Mouse (Mus musculus) heart, adult 2 months (tissue): Measurements from ENCODE around the gene Mpg.

Experiments used
- CTCF ChIP-seq: fragments of 200-600 bp; IDR thresholded peaks from 2 replicates; pipeline ENCODE4 v1.8.1; 2022; ENCODE audit warnings: antibody characterized with exemption, mild to moderate bottlenecking, moderate library complexity
- EP300 ChIP-seq: fragments of 200-500 bp; IDR thresholded peaks from 2 replicates; pipeline ENCODE4 v1.6.1; 2011; ENCODE audit warnings: low read depth, low read length, control low read depth; ENCODE audit not compliant: insufficient read depth
- POLR2A ChIP-seq: fragments of 200-500 bp; IDR thresholded peaks from 2 replicates; pipeline ENCODE4 v1.6.1; 2011; ENCODE audit warnings: mild to moderate bottlenecking, low read depth, low read length, control low read depth; ENCODE audit not compliant: insufficient read depth

- TF ChIP-seq CTCF (no peak), POLR2A (no peak), EP300 (peak; percentile 95)
Observed at GRCm38 (mm10) chr11:32238093-32238860, 12.0 kb downstream of the Mpg start.
